Mouse (Mus musculus) limb, embryonic 11.5 days (tissue): ENCODE results near the gene Olfr1357. TPM values are rescaled to one million over a fixed set of nuclear protein-coding genes. Genes with fewer than 3 reads are reported as not detected.
"Not testable (repeated sequence)": the region's sequence is repeated elsewhere in the genome, so short reads cannot be mapped to it uniquely, and the experiment has no call there.

Experiments used
- ATAC-seq: fragments of 200-750 bp; cut with Nextera tagmentation; 2 replicates; pipeline ENCODE4 v1.8.0; 2017; ENCODE audit warnings: low read depth; ENCODE audit not compliant: insufficient number of reproducible peaks, low FRiP score, low TSS enrichment
- DNase-seq: peaks from one replicate; pipeline ENCODE4 v3.0.0-alpha.2; 2015; ENCODE audit warnings: low spot score
- H3K27ac ChIP-seq: fragments of 300-500 bp; sonication (generic); replicated peaks from 2 replicates; pipeline ENCODE4 v1.5.1; 2014; ENCODE audit warnings: low read depth, mild to moderate bottlenecking, low read length
- H3K27me3 ChIP-seq: fragments of 300-500 bp; sonication (generic); 2 replicates; pipeline ENCODE4 v1.6.1; 2014; ENCODE audit warnings: mild to moderate bottlenecking, low read length, mixed read lengths; ENCODE audit not compliant: control insufficient read depth, insufficient read depth
- H3K36me3 ChIP-seq: fragments of 300-500 bp; sonication (generic); 2 replicates; pipeline ENCODE4 v1.6.1; 2014; ENCODE audit warnings: mild to moderate bottlenecking, low read length, moderate library complexity, mixed read lengths; ENCODE audit not compliant: control insufficient read depth, insufficient read depth
- H3K4me1 ChIP-seq: fragments of 300-500 bp; sonication (generic); 2 replicates; pipeline ENCODE4 v1.6.1; 2014; ENCODE audit warnings: low read length, mixed read lengths; ENCODE audit not compliant: control insufficient read depth, insufficient read depth
- H3K4me2 ChIP-seq: fragments of 300-500 bp; sonication (generic); 2 replicates; pipeline ENCODE4 v1.6.1; 2014; ENCODE audit warnings: low read depth, mild to moderate bottlenecking, moderate library complexity; ENCODE audit not compliant: severe bottlenecking
- H3K4me3 ChIP-seq: fragments of 300-500 bp; sonication (generic); 2 replicates; pipeline ENCODE4 v1.5.1; 2014; ENCODE audit warnings: low read depth, low read length
- H3K9ac ChIP-seq: fragments of 300-500 bp; sonication (generic); 2 replicates; pipeline ENCODE4 v1.6.1; 2014; ENCODE audit warnings: mild to moderate bottlenecking, low read length
- H3K9me3 ChIP-seq: fragments of 300-500 bp; sonication (generic); 2 replicates; pipeline ENCODE4 v1.6.1; 2016; ENCODE audit warnings: low read length; ENCODE audit not compliant: control insufficient read depth
- WGBS: fragments of 180-500 bp; shearing (Covaris S2); extraction: QIAGEN DNeasy Blood & Tissue Kit; methylation state at CpG from one replicate; pipeline ENCODE4 v1.1.7; 2014; 5-methylcytosine and 5-hydroxymethylcytosine counted together
- polyA plus RNA-seq: library from polyadenylated mRNA; unstranded; fragments of >200 nt; fragmentation: Nextera tagmentation; extraction: Ambion mirVana; gene quantifications from 2 replicates; pipeline ENCODE4 v1.2.1, GENCODE M21; 2014

The Olfr1357 gene
- polyA plus RNA-seq = not detected in 2 replicates

DNA sequence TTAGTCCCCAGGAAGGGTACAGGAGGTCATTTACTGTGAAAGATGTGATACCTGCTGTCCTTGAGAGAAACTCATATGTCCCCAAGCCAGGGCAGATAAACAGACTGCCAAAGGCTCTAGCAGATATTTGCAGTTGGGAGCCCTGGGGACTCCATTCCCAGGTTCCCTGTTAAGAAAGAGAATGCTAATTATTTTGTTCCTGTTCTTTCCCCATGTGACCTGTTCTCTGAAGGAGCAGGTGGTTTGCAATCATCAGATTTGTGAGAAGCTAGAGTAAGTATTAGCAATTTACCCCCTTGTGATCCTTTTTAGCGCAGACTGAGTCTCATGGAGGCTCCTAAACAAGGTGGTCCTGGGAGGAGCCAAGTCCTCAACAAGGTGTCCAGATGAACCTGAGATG, at the start of gene Olfr1357:
Gene Olfr1357, minus strand, starts transcription at position 101 of the 400 bp plus-strand sequence.
- H3K4me1 ChIP-seq = no peaks in the 10 kb centered on the region
- no peaks in the 10 kb centered on the region for H3K36me3 ChIP-seq
- H3K27me3 ChIP-seq = no peaks in the 10 kb centered on the region
- H3K4me3 ChIP-seq = no peak within 1 kb of the TSS
- H3K27ac ChIP-seq = no peak within 1 kb of the TSS
- ATAC-seq = no peak
- WGBS = 86% methylated on average over 1 of the region's 1 CpGs
- no peaks in the 10 kb centered on the region for H3K9me3 ChIP-seq
- no peak for DNase-seq
- H3K9ac ChIP-seq = no peak within 1 kb of the TSS
- no peak within 1 kb of the TSS for H3K4me2 ChIP-seq

DNA sequence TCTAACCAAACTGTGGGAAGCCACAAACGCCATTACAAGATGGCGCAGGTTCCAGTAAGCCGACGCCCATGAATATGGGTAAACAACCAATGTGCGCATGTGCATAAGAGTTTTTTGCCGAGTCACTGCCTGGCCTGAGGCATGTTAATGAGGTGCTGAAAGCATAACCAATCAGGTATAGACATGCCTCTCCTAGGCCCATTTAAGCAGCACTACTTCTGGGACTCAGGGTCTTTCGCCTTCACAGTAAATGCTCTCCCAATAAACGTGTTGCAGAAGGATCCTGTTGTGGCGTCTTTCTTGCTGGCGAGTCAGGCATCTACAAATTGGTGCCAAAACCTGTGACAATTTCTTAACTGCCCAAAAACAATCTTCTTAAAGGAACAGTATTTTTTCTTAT, 48.8 kb upstream of the Olfr1357 start:
- 89% methylated on average over 10 of the region's 10 CpGs for WGBS
- not testable (repeated sequence) for H3K27me3 ChIP-seq, H3K4me1 ChIP-seq, H3K27ac ChIP-seq, H3K4me3 ChIP-seq, H3K36me3 ChIP-seq, H3K9ac ChIP-seq, ATAC-seq, H3K4me2 ChIP-seq, H3K9me3 ChIP-seq, DNase-seq

GRCm38 (mm10) chr10:78664546-78664945, 46.7 kb upstream of the Olfr1357 start:
- Histone ChIP-seq H3K9ac (no peak overlapping the region), H3K4me3 (no peak overlapping the region), H3K36me3 (no peaks in the 10 kb centered on the region), H3K27ac (no peak overlapping the region), H3K27me3 (no peaks in the 10 kb centered on the region), H3K9me3 (no peaks in the 10 kb centered on the region), H3K4me1 (no peaks in the 10 kb centered on the region), H3K4me2 (no peak overlapping the region)
- WGBS = 100% methylated on average over 1 of the region's 1 CpGs
- no peak for ATAC-seq
- no peak for DNase-seq

DNA sequence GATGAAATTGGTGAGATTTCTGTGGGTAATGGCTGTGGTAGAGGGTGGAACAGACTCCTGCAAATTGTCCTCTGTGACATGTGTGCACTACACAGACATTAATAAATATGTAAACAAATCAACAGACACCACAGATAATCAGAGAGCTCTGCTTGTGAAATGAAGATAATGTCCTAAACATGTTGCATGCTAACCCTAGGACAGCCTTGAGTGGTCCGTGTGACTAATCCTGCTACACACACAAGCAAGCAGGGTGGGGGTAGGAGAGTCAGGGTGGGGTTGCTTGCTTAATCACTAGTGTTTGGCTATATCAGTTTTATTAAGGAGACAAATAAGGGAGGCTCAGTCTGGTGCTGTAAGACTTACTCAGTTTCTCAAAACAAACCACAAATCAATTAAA, 43.3 kb upstream of the Olfr1357 start:
- WGBS = 90% methylated on average over 1 of the region's 1 CpGs
- Histone ChIP-seq H3K9ac (no peak overlapping the region), H3K9me3 (no peaks in the 10 kb centered on the region), H3K27me3 (no peaks in the 10 kb centered on the region), H3K4me2 (no peak overlapping the region), H3K27ac (no peak overlapping the region), H3K4me3 (no peak overlapping the region), H3K4me1 (no peaks in the 10 kb centered on the region), H3K36me3 (no peaks in the 10 kb centered on the region)
- no peak for ATAC-seq
- no peak for DNase-seq

- WGBS = 24% methylated on average over 6 of the region's 6 CpGs
- H3K9me3 ChIP-seq = no peaks in the 10 kb centered on the region
- H3K4me2 ChIP-seq = no peak overlapping the region
- no peaks in the 10 kb centered on the region for H3K27me3 ChIP-seq
- no peak overlapping the region for H3K4me3 ChIP-seq
- no peak overlapping the region for H3K9ac ChIP-seq
- H3K27ac ChIP-seq = no peak overlapping the region
- ATAC-seq (no peak), DNase-seq (peak; percentile 39)
- H3K4me1 ChIP-seq = no peaks in the 10 kb centered on the region
- H3K36me3 ChIP-seq = no peaks in the 10 kb centered on the region
Observed at GRCm38 (mm10) chr10:78632311-78632710, 14.4 kb upstream of the Olfr1357 start.

DNA sequence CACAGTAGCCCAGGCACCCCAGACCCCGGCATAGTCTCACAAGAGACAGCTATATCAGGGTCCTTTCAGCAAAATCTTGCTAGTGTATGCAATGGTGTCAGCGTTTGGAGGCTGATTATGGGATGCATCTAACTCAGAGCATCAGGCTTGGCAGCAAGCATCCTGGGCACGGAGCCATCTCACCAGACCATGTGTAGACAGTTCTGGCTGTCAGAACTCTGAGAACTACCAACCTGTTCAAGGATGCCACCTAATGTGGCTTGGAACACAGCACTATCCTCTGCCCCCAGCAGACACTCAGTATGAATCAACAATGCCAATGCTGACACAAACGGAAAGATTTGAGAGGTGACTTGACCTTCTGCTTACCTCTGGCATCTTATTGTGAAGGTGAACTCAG, 12.3 kb upstream of the Olfr1357 start:
- no peak for ATAC-seq
- WGBS = 82% methylated on average over 4 of the region's 4 CpGs
- Histone ChIP-seq H3K9ac (no peak overlapping the region), H3K27me3 (no peaks in the 10 kb centered on the region), H3K27ac (no peak overlapping the region), H3K9me3 (no peaks in the 10 kb centered on the region), H3K36me3 (no peaks in the 10 kb centered on the region), H3K4me1 (no peaks in the 10 kb centered on the region), H3K4me2 (no peak overlapping the region), H3K4me3 (no peak overlapping the region)
- DNase-seq = no peak

DNA sequence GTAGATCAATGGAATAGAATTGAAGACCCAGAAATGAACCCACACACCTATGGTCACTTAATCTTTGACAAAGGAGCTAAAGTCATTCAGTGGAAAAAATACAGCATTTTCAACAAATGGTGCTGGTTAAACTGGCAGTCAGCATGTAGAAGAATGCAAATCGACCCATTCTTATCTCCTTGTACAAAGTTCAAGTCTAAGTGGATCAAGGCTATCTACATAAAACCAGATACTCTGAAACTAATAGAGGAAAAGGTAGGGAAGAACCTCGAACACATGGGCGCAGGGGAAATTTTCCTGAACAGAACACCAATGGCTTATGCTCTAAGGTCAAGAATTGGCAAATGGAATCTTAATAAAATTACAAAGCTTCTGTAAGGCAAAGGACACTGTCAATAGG, 5.3 kb upstream of the Olfr1357 start:
- not testable (repeated sequence) for H3K9ac ChIP-seq, H3K4me2 ChIP-seq, H3K4me3 ChIP-seq, H3K27ac ChIP-seq, DNase-seq, H3K36me3 ChIP-seq, H3K9me3 ChIP-seq, H3K4me1 ChIP-seq, H3K27me3 ChIP-seq, ATAC-seq
- WGBS = 80% methylated on average over 3 of the region's 3 CpGs

- Histone ChIP-seq H3K4me3 (no peak overlapping the region), H3K36me3 (no peaks in the 10 kb centered on the region), H3K4me2 (no peak overlapping the region), H3K9ac (no peak overlapping the region), H3K27ac (no peak overlapping the region), H3K4me1 (no peaks in the 10 kb centered on the region), H3K27me3 (no peaks in the 10 kb centered on the region), H3K9me3 (no peaks in the 10 kb centered on the region)
- 71% methylated on average over 3 of the region's 3 CpGs for WGBS
- no peak for ATAC-seq
- no peak for DNase-seq
Observed at GRCm38 (mm10) chr10:78607602-78608001, 10.3 kb downstream of the Olfr1357 start.

GRCm38 (mm10) chr10:78605080-78605479, 12.8 kb downstream of the Olfr1357 start:
- no peaks in the 10 kb centered on the region for H3K4me1 ChIP-seq
- no peaks in the 10 kb centered on the region for H3K9me3 ChIP-seq
- H3K4me2 ChIP-seq = no peak overlapping the region
- ATAC-seq (no peak), DNase-seq (peak; percentile 23)
- WGBS = 60% methylated on average over 3 of the region's 3 CpGs
- H3K36me3 ChIP-seq = no peaks in the 10 kb centered on the region
- H3K27ac ChIP-seq = no peak overlapping the region
- H3K4me3 ChIP-seq = no peak overlapping the region
- no peaks in the 10 kb centered on the region for H3K27me3 ChIP-seq
- H3K9ac ChIP-seq = no peak overlapping the region
